Mouse (Mus musculus): Measurements from ENCODE around the gene Gm45521.
A peak's percentile ranks its signal among the peaks of the same experiment; 100 is the strongest.
"Not testable (repeated sequence)": the region's sequence is repeated elsewhere in the genome, so short reads cannot be mapped to it uniquely, and the experiment has no call there.

Gm45521 gene

DNA sequence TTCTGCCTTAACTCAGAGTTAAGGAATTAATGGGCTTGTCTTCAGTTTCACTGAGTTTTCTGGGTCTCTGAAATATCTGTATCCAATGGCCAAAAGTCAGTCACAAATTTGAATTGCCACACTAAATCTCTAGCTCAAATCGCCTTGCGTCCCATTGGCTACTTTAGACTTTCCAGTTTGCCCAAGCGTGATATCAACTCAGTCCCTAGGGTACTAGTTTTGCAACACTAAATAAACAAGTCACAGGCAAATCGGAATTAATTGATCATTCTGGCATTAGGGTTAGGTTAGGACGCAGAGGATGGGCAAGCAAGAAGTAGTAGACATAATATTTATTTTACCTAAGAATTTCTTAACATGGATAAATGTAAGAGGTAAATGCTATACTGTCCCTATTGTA, 43.2 kb downstream of the Gm45521 start:
- DNase-seq (ENCODE audit: low spot score): no peak

DNA sequence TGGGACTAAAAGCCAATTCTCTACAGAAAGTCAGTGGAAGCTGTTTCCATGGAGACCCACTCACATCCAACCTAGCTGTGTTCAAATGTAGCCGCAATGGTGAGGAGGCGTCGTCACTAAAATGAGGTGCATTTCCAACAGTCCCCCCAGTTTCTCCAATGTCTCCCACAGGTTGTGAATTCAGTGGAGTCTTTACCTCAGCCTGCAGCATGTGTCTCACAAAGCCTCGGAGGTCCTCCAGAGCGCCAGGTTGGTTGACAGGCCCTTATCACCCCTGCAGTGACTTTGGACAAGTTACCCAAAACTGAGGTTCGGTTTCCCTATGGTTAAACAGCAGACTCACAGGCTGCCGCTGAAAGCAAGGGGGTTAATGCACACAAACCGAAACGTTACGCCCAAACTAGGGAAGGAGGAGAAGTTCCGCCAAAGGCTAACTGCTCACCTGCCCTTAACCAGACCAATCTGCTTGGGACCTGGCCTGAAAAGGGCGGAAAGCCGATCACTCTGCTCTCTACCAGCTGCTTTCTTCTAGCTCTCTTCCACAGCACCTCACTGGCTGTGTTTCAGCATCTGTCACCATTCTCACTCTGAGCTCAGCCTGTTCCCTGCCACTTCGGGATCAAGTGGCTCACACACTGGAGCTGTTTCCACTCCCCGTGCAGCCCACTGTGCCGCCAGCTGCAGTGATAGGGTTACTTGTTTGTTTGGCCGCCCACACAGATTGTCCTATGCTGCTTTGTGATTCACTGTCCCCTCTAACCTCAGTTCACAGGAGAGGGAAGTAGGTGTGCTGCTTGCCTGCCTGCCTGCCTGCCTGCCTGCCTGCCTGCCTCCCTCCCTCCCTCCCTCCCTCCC, 44.0 kb downstream of the Gm45521 start:
- no peak for DNase-seq (ENCODE audit: low spot score)

DNA sequence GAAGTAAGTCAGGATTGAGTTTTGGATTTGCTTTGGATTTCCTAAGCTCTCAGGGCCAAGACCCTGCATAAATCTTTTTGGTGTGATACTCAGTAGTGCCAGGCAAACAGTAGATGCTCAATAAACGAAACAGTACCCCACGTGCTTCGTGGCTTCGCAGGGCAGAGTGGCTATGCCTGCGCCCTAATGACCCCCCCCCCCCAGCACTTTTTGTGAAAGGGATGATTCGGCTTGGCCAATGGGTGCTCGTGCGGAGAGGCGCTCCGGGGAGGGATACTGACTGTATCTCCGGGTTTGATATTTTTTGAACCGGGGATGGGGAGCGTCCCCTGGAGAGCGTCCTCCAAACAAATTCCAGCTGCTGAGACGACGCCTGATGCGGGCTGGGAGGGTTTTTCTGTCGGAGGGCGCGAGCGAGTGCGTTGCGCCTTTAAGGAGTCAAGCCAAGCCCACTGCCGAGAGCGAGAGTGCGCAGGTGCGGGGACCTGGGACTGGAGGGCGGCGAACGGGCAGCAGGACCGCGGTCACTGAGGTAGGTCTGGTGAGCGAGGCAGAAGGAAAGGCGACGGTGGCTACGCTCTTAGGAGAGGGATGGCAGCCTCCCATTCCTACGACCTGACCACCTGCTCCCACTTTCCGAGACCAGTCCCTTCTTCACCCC, 45.5 kb downstream of the Gm45521 start, which contains the start of gene Abhd6:
Abhd6 (plus strand) TSS at position 471 of the 661 bp plus-strand sequence.
- DNase-seq (ENCODE audit: low spot score): peak; percentile 87

DNA sequence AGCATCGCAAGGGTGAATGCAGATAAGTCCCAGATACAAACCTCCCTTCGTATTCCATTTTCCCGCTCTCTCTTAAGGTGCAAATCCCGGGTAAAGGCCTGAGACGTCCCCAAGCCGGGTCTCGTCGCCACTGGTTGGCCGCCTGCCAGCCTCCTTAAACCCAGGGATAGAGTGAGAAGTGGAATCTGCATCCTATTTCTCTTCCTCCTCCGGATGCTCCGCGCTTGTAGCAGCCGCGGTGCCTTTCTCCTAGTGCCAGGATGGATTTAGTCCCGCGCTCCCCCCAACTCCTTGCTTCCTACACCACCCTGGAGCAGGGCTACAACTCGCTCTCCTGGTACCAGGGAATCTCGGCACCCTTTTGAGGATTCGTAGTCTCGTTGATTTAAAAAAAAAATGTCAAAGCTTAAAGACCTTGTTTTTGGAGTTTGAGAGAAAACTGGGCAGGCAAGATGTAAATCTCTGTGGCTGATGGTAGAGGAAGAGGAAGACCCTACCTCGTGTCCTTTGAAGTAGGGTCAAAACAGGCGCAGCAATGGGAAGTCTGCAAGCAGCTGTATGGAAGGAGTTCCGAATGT, 46.1 kb downstream of the Gm45521 start:
- DNase-seq (ENCODE audit: low spot score): peak; percentile 46

DNA sequence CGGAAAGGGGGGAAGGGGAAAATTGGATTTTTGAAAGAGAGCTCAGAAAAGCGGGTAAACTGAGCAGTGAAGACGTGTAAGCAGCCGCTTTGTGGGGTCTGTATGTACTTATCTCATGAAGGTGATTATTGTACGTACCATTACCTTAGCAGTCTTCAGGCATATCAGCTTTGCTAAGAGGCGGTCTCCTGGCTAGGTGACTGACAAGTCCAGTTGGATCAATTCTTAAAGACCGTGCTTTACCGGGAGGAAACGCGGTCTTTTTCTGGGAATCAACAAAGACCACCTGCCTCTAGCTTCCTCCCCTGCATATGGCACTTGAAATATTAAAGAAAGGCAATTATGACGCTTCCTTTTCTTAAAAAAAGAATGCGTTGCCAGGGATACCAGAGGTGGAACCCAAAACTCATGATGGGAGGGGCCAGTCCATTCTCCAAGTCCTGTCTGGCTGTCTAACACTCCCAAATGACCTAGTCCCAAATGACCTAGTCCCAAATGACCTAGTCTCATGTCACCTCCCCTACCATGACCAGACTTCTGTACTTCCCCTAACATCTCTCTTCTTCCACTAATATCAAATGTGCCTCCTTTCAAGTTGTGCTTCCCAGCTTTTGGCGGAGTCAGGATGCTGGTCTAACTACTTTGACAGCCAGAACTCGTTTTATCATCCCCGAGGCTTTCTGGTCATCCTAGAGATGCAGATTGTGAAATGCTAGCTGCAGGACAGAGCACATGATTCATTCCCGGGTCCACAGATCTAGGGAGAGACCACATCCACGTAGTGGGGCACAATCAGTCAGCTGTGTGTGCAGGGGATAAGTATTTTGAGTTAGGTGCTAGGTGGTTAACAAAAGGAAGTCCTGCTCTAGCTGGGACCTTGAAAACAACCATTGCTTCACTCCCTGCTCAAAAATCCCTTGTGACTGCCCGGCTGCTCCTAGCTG, 46.9 kb downstream of the Gm45521 start:
- no peak for DNase-seq (ENCODE audit: low spot score)

DNA sequence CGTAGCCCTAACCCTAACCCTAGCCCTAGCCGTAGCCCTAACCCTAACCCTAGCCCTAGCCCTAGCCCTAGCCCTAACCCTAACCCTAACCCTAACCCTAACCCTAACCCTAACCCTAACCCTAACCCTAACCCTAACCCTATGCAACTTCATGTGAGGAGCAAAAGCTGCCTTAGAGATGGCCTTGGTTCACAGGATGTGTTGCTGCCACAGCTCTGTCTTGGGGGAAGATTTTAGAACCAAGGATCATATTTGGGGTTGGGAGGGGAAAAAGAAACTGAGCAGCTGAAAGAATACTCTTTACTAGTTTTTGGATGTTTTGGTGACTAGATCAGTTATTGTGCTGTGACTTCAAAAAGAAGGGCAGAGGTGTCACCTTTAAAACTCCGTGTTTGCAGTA, 49.0 kb downstream of the Gm45521 start:
- not testable (repeated sequence) for DNase-seq (ENCODE audit: low spot score)

DNA sequence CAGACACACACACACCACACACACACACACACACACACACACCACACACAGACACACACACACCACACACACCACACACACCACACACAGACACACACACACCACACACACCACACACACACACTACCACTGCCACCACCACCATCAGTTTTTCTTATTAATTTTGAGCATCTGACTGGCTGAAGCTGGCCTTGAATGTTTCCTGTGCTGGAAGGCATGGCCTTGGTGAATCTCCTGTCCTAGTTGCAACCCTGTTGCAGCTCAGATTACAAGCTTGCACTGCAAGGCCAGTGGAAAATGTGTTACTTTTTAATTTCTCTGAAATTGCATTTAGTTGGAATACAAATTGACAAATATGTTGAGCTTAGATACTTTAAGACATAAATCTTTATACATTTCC, 50.0 kb downstream of the Gm45521 start:
- peak; percentile 75 for DNase-seq (ENCODE audit: low spot score)

DNA sequence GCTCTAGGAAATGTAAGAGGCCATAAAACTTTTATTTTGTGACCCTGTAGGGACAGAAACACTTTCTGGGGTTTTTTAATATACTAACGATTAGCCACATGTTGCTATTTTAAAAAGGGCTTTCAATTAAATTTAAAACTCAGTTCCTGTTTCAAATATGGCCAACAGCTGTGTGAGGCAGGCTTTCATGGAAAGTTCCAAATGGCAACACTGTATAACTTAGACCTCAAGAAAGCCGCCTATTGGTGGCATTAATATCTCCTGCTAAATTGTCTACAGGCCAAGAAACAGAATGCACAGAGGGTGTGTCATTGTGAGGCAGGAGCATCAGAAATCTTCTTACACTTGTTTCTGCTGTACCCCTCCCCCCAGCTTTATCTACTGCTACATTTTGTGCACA, 50.4 kb downstream of the Gm45521 start:
- DNase-seq (ENCODE audit: low spot score): no peak

DNA sequence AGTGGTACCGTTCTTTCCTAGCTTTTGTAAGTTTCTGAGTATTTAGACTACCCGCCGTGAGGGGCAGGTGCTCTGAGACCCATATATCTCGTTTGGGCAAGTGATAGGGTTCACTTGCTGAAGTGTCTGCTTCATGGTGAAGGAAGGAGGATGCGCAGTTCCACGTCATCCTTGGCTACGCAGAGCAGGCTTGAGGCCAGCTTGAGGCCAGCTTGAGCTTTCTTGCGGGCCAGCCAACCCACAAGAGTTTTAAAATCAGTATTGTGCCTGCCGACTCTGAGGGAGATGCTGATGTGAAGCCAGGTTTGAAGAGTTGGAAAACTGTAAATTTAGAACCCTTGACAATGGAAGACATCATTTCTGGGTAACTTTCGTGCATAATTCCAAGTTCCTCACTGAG, 50.8 kb downstream of the Gm45521 start:
- no peak for DNase-seq (ENCODE audit: low spot score)
